Mouse (Mus musculus) left cerebral cortex, adult 11 months (tissue): ENCODE measurements at regions not wholly inside any gene's neighbourhood (a gene's known extent, or its start where the extent isn't known, plus 50 kb on each side); places are given as distances from the start of the nearest gene placed in this dataset.

Experiments
- DNase-seq: peaks from one replicate; pipeline ENCODE4 v3.0.0; 2022; ENCODE audit warnings: low spot score

GRCm38 (mm10) chr6:93488441-93488955, 545.2 kb upstream of the Adamts9 start:
- DNase-seq, result no peak

- no peak for DNase-seq
Observed at GRCm38 (mm10) chr6:93478521-93478920, 535.2 kb upstream of the Adamts9 start.

GRCm38 (mm10) chr6:93474981-93475380, 531.7 kb upstream of the Adamts9 start:
- no peak for DNase-seq

- no peak for DNase-seq
Observed at GRCm38 (mm10) chr6:93467867-93468266, 524.6 kb upstream of the Adamts9 start.

- DNase-seq, result no peak
Observed at GRCm38 (mm10) chr6:93462861-93463260, 519.6 kb upstream of the Adamts9 start.

GRCm38 (mm10) chr6:93461374-93461773, 518.1 kb upstream of the Adamts9 start:
- DNase-seq, result no peak

- no peak for DNase-seq
Observed at GRCm38 (mm10) chr6:93457613-93458012, 514.3 kb upstream of the Adamts9 start.

GRCm38 (mm10) chr6:93456383-93457033, 513.2 kb upstream of the Adamts9 start:
- no peak for DNase-seq

- DNase-seq, result no peak
Observed at GRCm38 (mm10) chr6:93445568-93445967, 502.3 kb upstream of the Adamts9 start.

GRCm38 (mm10) chr6:93445124-93445523, 501.8 kb upstream of the Adamts9 start:
- DNase-seq, result no peak

GRCm38 (mm10) chr6:93443766-93444557, 500.7 kb upstream of the Adamts9 start:
- DNase-seq, result no peak

- no peak for DNase-seq
Observed at GRCm38 (mm10) chr6:93433446-93433845, 490.2 kb upstream of the Adamts9 start.

GRCm38 (mm10) chr6:93426141-93426540, 482.8 kb upstream of the Adamts9 start:
- DNase-seq, result peak; percentile 2

GRCm38 (mm10) chr6:93422906-93423305, 479.6 kb upstream of the Adamts9 start:
- DNase-seq, result no peak

- no peak for DNase-seq
Observed at GRCm38 (mm10) chr6:93422253-93422652, 479.0 kb upstream of the Adamts9 start.

GRCm38 (mm10) chr6:93417625-93418024, 474.3 kb upstream of the Adamts9 start:
- DNase-seq, result no peak

GRCm38 (mm10) chr6:93416006-93416405, 472.7 kb upstream of the Adamts9 start:
- no peak for DNase-seq

- DNase-seq, result no peak
Observed at GRCm38 (mm10) chr6:93411077-93411452, 467.8 kb upstream of the Adamts9 start.

- DNase-seq, result no peak
Observed at GRCm38 (mm10) chr6:93410416-93411076, 467.3 kb upstream of the Adamts9 start.

GRCm38 (mm10) chr6:93398551-93398950, 455.3 kb upstream of the Adamts9 start:
- no peak for DNase-seq

- no peak for DNase-seq
Observed at GRCm38 (mm10) chr6:93397074-93397473, 453.8 kb upstream of the Adamts9 start.

GRCm38 (mm10) chr6:93395952-93396351, 452.7 kb upstream of the Adamts9 start:
- no peak for DNase-seq

- DNase-seq, result no peak
Observed at GRCm38 (mm10) chr6:93395296-93395695, 452.0 kb upstream of the Adamts9 start.
